Mouse (Mus musculus) CD4-positive helper T cell, adult 2 months (primary cell): ENCODE measurements around the gene Taco1.
A peak's percentile ranks its signal among the peaks of the same experiment; 100 is the strongest.

Experiments
- DNase-seq: peaks from one replicate; pipeline ENCODE4 v3.0.0-alpha.2; 2012; ENCODE audit warnings: low read depth, missing footprints, low spot score

The Taco1 gene

GRCm38 (mm10) chr11:106061311-106061710 is 4.5 kb upstream of the Taco1 start:
- no peak for DNase-seq

GRCm38 (mm10) chr11:106063756-106064155 is 2.1 kb upstream of the Taco1 start:
- DNase-seq = no peak

- DNase-seq = no peak
Observed at GRCm38 (mm10) chr11:106065073-106065922, 563 bp upstream of the Taco1 start.

GRCm38 (mm10) chr11:106066616-106067015 is 755 bp downstream of the Taco1 start:
- DNase-seq = peak; percentile 74

- DNase-seq = no peak
Observed at GRCm38 (mm10) chr11:106073774-106074173, 7.9 kb downstream of the Taco1 start.

GRCm38 (mm10) chr11:106076321-106076720 is 10.5 kb downstream of the Taco1 start:
- peak; percentile 83 for DNase-seq

GRCm38 (mm10) chr11:106083708-106084701 is 18.1 kb downstream of the Taco1 start, which contains the start of gene Map3k3:
Gene Map3k3 (plus strand): TSS chr11:106084613.
- DNase-seq = peak; percentile 100

GRCm38 (mm10) chr11:106084911-106085561 is 19.2 kb downstream of the Taco1 start:
- DNase-seq = peak; percentile 83

GRCm38 (mm10) chr11:106098223-106098622 is 32.4 kb downstream of the Taco1 start:
- no peak for DNase-seq

- no peak for DNase-seq
Observed at GRCm38 (mm10) chr11:106102866-106103265, 37.0 kb downstream of the Taco1 start.

- no peak for DNase-seq
Observed at GRCm38 (mm10) chr11:106106047-106106587, 40.3 kb downstream of the Taco1 start.

- no peak for DNase-seq
Observed at GRCm38 (mm10) chr11:106111688-106112087, 45.8 kb downstream of the Taco1 start.

- DNase-seq = peak; percentile 27
Observed at GRCm38 (mm10) chr11:106122221-106122620, 56.4 kb downstream of the Taco1 start.

GRCm38 (mm10) chr11:106122736-106123135 is 56.9 kb downstream of the Taco1 start:
- DNase-seq = peak; percentile 36
